Mouse (Mus musculus) MEL (cell line): ENCODE data around the gene Cib4. TPM values are rescaled to one million over a fixed set of nuclear protein-coding genes. Genes with fewer than 3 reads are reported as not detected.

ENCODE experiments used
- DNase-seq: peaks from one replicate; pipeline ENCODE4 v3.0.0; 2011; ENCODE audit warnings: low read depth, low spot score
- H3K27ac ChIP-seq: 2 replicates; pipeline ENCODE4 v1.5.1; 2012; ENCODE audit warnings: low read depth, mild to moderate bottlenecking, control low read depth, low read length, moderate library complexity; ENCODE audit not compliant: control insufficient read depth
- H3K27me3 ChIP-seq, 2 experiments: fragments of 150-350 bp in 1 of 2; sonication (generic) in 1 of 2; 2 replicates each; pipeline ENCODE4 v1.6.1; 2012; ENCODE audit warnings: low read length in 2 of 2, mild to moderate bottlenecking in 2 of 2, improper control_type of control experiment in 1 of 2, moderate library complexity in 1 of 2; ENCODE audit not compliant: insufficient read depth in 2 of 2, control insufficient read depth in 1 of 2
- H3K36me3 ChIP-seq, 2 experiments: 2 replicates each; pipeline ENCODE4 v1.6.1; 2012 to 2014; ENCODE audit warnings: low read length in 2 of 2, improper control_type of control experiment in 1 of 2, inconsistent platforms in 1 of 2, mild to moderate bottlenecking in 1 of 2; ENCODE audit not compliant: insufficient read depth in 2 of 2, control insufficient read depth in 1 of 2
- H3K4me1 ChIP-seq, 2 experiments: fragments of 150-350 bp in 1 of 2; sonication (generic) in 1 of 2; 2 replicates each; pipeline ENCODE4 v1.6.1; 2012; ENCODE audit warnings: low read length in 2 of 2, improper control_type of control experiment in 1 of 2, mild to moderate bottlenecking in 1 of 2; ENCODE audit not compliant: insufficient read depth in 2 of 2, control insufficient read depth in 1 of 2
- H3K4me3 ChIP-seq, 2 experiments: fragments of 150-350 bp in 1 of 2; sonication (generic) in 1 of 2; 2 replicates each; pipeline ENCODE4 v1.5.1; 2012; ENCODE audit warnings: low read depth in 2 of 2, low read length in 2 of 2, mild to moderate bottlenecking in 2 of 2, moderate library complexity in 2 of 2, control low read depth in 1 of 2, improper control_type of control experiment in 1 of 2; ENCODE audit not compliant: control insufficient read depth in 1 of 2, insufficient read depth in 1 of 2
- H3K79me2 ChIP-seq: 2 replicates; pipeline ENCODE4 v1.6.1; 2012; ENCODE audit warnings: mild to moderate bottlenecking, low read length, moderate library complexity; ENCODE audit not compliant: control insufficient read depth, poor library complexity, insufficient read depth
- H3K9ac ChIP-seq: 2 replicates; pipeline ENCODE4 v1.6.1; 2012; ENCODE audit warnings: low read depth, mild to moderate bottlenecking, control low read depth, low read length, moderate library complexity; ENCODE audit not compliant: control insufficient read depth, poor library complexity, severe bottlenecking
- H3K9me3 ChIP-seq: fragments of 150-350 bp; sonication (generic); replicated peaks from 2 replicates; pipeline ENCODE4 v1.6.1; 2012; ENCODE audit warnings: mild to moderate bottlenecking, low read length, improper control_type of control experiment, moderate library complexity; ENCODE audit not compliant: insufficient read depth
- CTCF ChIP-seq, 3 experiments: IDR thresholded peaks in 2 of 3; conservative IDR thresholded peaks in 1 of 3; 2 replicates each; pipeline ENCODE4 v1.5.1; 2011 to 2012; ENCODE audit warnings: low read length in 3 of 3, low read depth in 2 of 3, mild to moderate bottlenecking in 2 of 3, improper control_type of control experiment in 1 of 3, inconsistent platforms in 1 of 3, mixed read lengths in 1 of 3, moderate library complexity in 1 of 3; ENCODE audit not compliant: control insufficient read depth in 1 of 3, insufficient read depth in 1 of 3, poor library complexity in 1 of 3, severe bottlenecking in 1 of 3
- E2F4 ChIP-seq: IDR thresholded peaks from 2 replicates; pipeline ENCODE4 v1.6.1; 2011; ENCODE audit warnings: low read depth, low read length, improper control_type of control experiment, borderline replicate concordance
- EP300 ChIP-seq, 2 experiments: IDR thresholded peaks; 2 replicates each; pipeline ENCODE4 v1.6.1; 2011; ENCODE audit warnings: improper control_type of control experiment in 2 of 2, low read length in 2 of 2, low read depth in 1 of 2, mild to moderate bottlenecking in 1 of 2
- ETS1 ChIP-seq: IDR thresholded peaks from 2 replicates; pipeline ENCODE4 v1.6.1; 2012; ENCODE audit warnings: low read depth, mild to moderate bottlenecking, inconsistent platforms, low read length, improper control_type of control experiment, moderate library complexity
- GABPA ChIP-seq: IDR thresholded peaks from 2 replicates; pipeline ENCODE4 v1.6.1; 2012; ENCODE audit warnings: low read depth, mild to moderate bottlenecking, inconsistent platforms, low read length, improper control_type of control experiment, moderate library complexity
- GATA1 ChIP-seq: IDR thresholded peaks from 2 replicates; pipeline ENCODE4 v1.6.1; 2011; ENCODE audit warnings: low read depth, low read length, improper control_type of control experiment
- JUND ChIP-seq: IDR thresholded peaks from 2 replicates; pipeline ENCODE4 v1.6.1; 2011; ENCODE audit warnings: low read depth, mild to moderate bottlenecking, improper control_type of control experiment, low read length
- MEF2A ChIP-seq: IDR thresholded peaks from 2 replicates; pipeline ENCODE4 v1.6.1; 2014; ENCODE audit warnings: low read depth, mild to moderate bottlenecking, inconsistent platforms, low read length, improper control_type of control experiment; ENCODE audit not compliant: poor library complexity, insufficient replicate concordance, severe bottlenecking; ENCODE audit errors: extremely low read depth
- MYB ChIP-seq: IDR thresholded peaks from 2 replicates; pipeline ENCODE4 v1.6.1; 2011; ENCODE audit warnings: mild to moderate bottlenecking, low read depth, low read length, improper control_type of control experiment
- TBP ChIP-seq: IDR thresholded peaks from 2 replicates; pipeline ENCODE4 v1.8.0; 2011; ENCODE audit warnings: low read depth, low read length, improper control_type of control experiment
- USF1 ChIP-seq: IDR thresholded peaks from 2 replicates; pipeline ENCODE4 v1.6.1; 2014; ENCODE audit warnings: low read depth, mild to moderate bottlenecking, inconsistent platforms, low read length, improper control_type of control experiment, moderate library complexity
- ZC3H11A ChIP-seq: IDR thresholded peaks from 2 replicates; pipeline ENCODE4 v1.6.1; 2012; ENCODE audit warnings: low read depth, mild to moderate bottlenecking, inconsistent platforms, low read length, improper control_type of control experiment
- polyA plus RNA-seq, 2 experiments: library from polyadenylated mRNA; stranded (reverse) in 1 of 2; unstranded in 1 of 2; fragments of >175 nt in 1 of 2; fragments of >200 nt in 1 of 2; gene quantifications; 2 replicates each; pipeline versions ENCODE4 v1.2.1 to v1.2.4; 2012; ENCODE audit warnings: low replicate concordance in 2 of 2, low read depth in 1 of 2; ENCODE audit not compliant: insufficient read length in 2 of 2, insufficient read depth in 1 of 2, missing spikeins in 1 of 2
- total RNA-seq: library from RNA; depleted of rRNA; stranded (reverse); fragments of 300-350 nt; gene quantifications from 2 replicates; pipeline ENCODE4 v1.2.3, GENCODE M21; 2012

Cib4 gene
- total and polyA plus RNA-seq, 3 experiments, result not detected

DNA sequence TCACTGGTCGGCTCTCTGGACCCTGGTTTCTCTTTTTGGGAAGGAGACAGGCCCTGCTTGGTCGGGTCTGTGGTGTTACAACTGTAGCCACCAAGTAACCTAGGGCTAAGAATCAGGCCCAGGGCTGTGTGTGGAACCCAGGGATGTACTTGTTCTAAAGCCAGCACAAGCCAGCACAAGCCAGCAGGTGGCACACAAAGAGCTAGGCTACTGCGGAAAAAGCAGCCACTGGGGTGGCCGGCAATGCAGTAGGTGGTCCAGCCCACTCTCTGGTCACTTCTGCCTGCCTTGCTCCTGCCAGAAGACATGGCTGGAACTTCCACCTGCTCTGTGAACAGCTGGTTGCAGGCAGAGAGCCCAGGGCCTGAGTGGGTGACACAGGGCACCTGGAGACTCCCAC lies 85.5 kb downstream of the Cib4 start:
- H3K4me3 ChIP-seq, result no peak overlapping the region
- no peak for DNase-seq

GRCm38 (mm10) chr5:30456056-30456455 lies 89.6 kb downstream of the Cib4 start:
- Histone ChIP-seq H3K4me1 (no peaks in the 10 kb centered on the region), H3K9ac (no peak overlapping the region), H3K27ac (no peak overlapping the region), H3K9me3 (no peaks in the 10 kb centered on the region), H3K27me3 (peaks cover 24 to 37% of the 10 kb centered on the region in 2 experiments), H3K79me2 (no peaks in the 10 kb centered on the region), H3K4me3 (no peak overlapping the region), H3K36me3 (no peaks in the 10 kb centered on the region)
- DNase-seq, result peak; percentile 13
- TF ChIP-seq MYB (no peak), EP300 (IDR thresholded peaks at IDR 0.05; ENCODE audit: low read depth in 1 of 2, low read length in 2 of 2) (no peak), GATA1 (no peak), JUND (no peak), CTCF (IDR thresholded peaks at IDR 0.05 in 2 of 3, conservative IDR thresholded peaks at IDR 0.05 in 1 of 3; ENCODE audit: control insufficient read depth in 1 of 3, insufficient read depth in 1 of 3, low read depth in 2 of 3, low read length in 3 of 3, poor library complexity in 1 of 3, severe bottlenecking in 1 of 3) (peak; percentile 10 to 29 (median 10); a peak in 3 of 6 replicates), E2F4 (no peak)

More for the DNA sequence above, 85.5 kb downstream of the Cib4 start:
- no peak overlapping the region for H3K9ac ChIP-seq
- H3K4me1 ChIP-seq, result no peaks in the 10 kb centered on the region
- H3K27me3 ChIP-seq, result peaks cover 33 to 44% of the 10 kb centered on the region in 2 experiments
- H3K79me2 ChIP-seq, result no peaks in the 10 kb centered on the region
- H3K9me3 ChIP-seq, result no peaks in the 10 kb centered on the region
- no peaks in the 10 kb centered on the region for H3K36me3 ChIP-seq
- H3K27ac ChIP-seq, result no peak overlapping the region
- no peak for TF ChIP-seq USF1
- TF ChIP-seq MEF2A, result no peak
- TF ChIP-seq GABPA, result no peak
- TF ChIP-seq E2F4, result no peak

DNA sequence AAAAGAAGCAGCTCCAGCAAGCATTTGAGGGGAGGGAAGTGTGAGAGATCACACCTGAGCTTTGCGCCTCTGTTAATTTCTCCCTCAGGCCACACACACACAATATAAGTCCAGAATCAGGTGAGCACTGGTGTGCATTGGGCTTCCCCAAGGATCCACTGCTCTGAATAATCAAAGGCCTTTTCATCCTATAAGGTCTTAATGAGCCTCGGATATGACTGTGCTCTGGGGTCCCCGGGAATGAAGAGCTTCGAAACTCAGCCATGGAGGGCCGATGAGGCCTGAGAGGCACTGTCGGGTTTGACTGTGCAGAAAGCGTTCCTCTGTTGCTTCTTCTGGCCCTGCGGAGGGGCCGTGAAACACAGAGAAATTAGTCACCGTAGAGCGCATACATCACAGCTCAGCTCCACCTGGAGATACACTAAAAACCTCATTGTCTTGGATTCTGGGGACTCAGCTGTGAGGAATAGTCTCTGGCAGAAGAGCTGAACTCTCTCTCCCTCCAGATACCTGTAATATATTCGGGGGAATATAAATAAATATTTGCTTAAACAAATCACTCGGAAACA lies 101.2 kb downstream of the Cib4 start:
- H3K27me3 ChIP-seq, result peaks cover 33 to 34% of the 10 kb centered on the region in 2 experiments
- no peaks in the 10 kb centered on the region for H3K79me2 ChIP-seq
- H3K9me3 ChIP-seq, result no peaks in the 10 kb centered on the region
- no peak overlapping the region for H3K27ac ChIP-seq
- no peak for DNase-seq
- TF ChIP-seq ETS1 (no peak), TBP (no peak), ZC3H11A (no peak)
- H3K4me3 ChIP-seq, result no peak overlapping the region
- H3K4me1 ChIP-seq, result no peaks in the 10 kb centered on the region
- no peaks in the 10 kb centered on the region for H3K36me3 ChIP-seq
- no peak overlapping the region for H3K9ac ChIP-seq
